In the genomic region with DNA sequence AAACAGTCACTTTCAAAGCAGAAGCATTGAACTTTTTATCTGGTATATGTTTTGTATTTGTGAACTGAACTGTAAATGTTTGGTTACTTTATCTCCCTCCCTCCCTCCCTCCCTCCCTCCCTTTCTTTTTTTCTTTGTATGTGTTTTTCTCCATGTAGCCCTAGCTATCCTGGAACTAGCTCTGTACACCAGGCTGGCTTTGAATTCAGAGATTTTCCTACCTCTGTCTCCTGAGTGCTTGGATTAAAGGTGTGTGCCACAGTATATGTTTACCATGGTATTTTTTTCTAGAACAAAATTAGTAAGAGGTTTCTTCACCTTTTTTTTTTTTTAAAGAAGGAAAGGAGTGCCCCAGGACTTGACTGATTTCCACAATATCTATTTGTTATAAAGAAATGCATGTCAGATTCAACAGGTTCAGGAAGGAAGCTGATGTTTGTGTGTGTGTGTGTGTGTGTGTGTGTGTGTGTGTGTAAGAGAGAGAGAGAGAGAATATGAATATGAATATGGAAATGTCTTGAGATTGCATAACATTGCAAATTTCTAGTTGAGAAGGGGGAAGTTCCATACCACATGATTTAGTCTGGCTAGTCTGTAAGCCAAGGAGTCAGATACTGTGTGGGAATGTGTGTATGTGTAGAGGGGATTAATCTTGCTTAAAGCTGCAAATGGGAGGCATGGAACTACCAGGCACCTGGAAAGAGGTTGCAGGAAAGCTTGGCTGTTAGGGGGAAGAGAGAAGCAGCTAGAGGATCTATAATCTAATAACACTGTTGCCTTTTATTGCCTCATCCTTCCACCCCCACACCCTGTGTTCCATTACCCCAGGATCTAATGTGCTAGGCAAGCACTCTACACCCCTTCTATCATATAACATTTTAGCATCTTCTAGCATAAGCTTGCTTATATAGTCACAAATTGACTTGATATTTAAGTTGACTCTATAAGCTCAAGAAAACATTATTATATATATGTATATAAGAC, we compare ENCODE assay signal across 17 mouse cellular contexts. TPM values are rescaled to one million over a fixed set of nuclear protein-coding genes. Genes with fewer than 3 reads are reported as not detected.
DNase-seq lines count a peak whose midpoint lies in the region; ATAC-seq and TF ChIP-seq lines count a peak whose summit lies in the region.
"Had no signal": no experiment of that assay in that cellular context is flagged by ENCODE, and none has a peak within 500 bp of the region (broad histone marks: within the 10 kb centered on the region; RNA-seq: fewer than 3 reads in every experiment).

No protein-coding gene starts in this region.

- H3K36me3 ChIP-seq in CH12.LX (replicated peaks in 1 of 2; ENCODE audit: control insufficient read depth in 1 of 2, insufficient read depth in 1 of 2, low read length in 1 of 2) = peaks cover 14 to 44% of the 10 kb centered on the region in 2 experiments

- no peak overlapping the region for H3K4me3 ChIP-seq in CH12.LX (replicated peaks in 1 of 3; ENCODE audit: low read depth in 2 of 3, low read length in 2 of 3, poor library complexity in 1 of 3)
- H3K4me3 ChIP-seq: heart, adult 2 months; limb, embryonic 13.5 days; lung, embryonic 15.5 days; midbrain, embryonic 13.5 days had no signal

- in situ Hi-C loops in CH12.LX (cut with MboI; ENCODE audit: low pct_ligation_motif_present, low pct_unique_long_range_greater_than_20kb, low sequenced_read_pairs) = no loop called here

- dilution Hi-C loops in CH12.LX (cut with MboI; ENCODE audit: extremely low pct_ligation_motif_present, extremely low pct_unique_long_range_greater_than_20kb, low sequenced_read_pairs) = no loop called here

- TF ChIP-seq EP300 in CH12.LX (IDR thresholded peaks at IDR 0.05; ENCODE audit: low read length) = no peak

- DNase-seq in CD4-positive helper T cell, adult 2 months (ENCODE audit: low read depth, low spot score) = peak; percentile 10
- no peak for DNase-seq in CH12.LX (ENCODE audit: extremely low read depth)
- no peak for DNase-seq in left cerebral cortex, adult 8-10 months (ENCODE audit: low spot score in 2 of 2)
- no peak for DNase-seq in kidney, adult 18-20 months
- no peak for DNase-seq in thymus, postnatal 10 days (ENCODE audit: low spot score in 2 of 2)
- DNase-seq: adrenal gland, adult 8-10 months; cerebellum, postnatal 10 days; heart, adult 2 months; kidney, adult 9 months; right cerebral cortex, postnatal 25 days had no signal

- no peak for TF ChIP-seq POLR2A in CH12.LX (IDR thresholded peaks at IDR 0.05; ENCODE audit: low read depth, low read length)

- H3K4me2 ChIP-seq in CH12.LX (ENCODE audit: insufficient read depth, low read depth, poor library complexity, severe bottlenecking) = no peak overlapping the region
- H3K4me2 ChIP-seq: hindbrain, embryonic 14.5 days; limb, embryonic 13.5 days; lung, embryonic 15.5 days; midbrain, embryonic 13.5 days had no signal

- no peaks in the 10 kb centered on the region for H3K27me3 ChIP-seq in CH12.LX (replicated peaks)
- H3K27me3 ChIP-seq: limb, embryonic 13.5 days; lung, embryonic 15.5 days; midbrain, embryonic 13.5 days had no signal

- peak; percentile 97 for ATAC-seq in granulocyte monocyte progenitor cell, adult 5-6 weeks (replicated peaks; ENCODE audit: poor library complexity, severe bottlenecking)
- ATAC-seq in neutrophil, adult 5-6 weeks (ENCODE audit: extremely low read depth, insufficient number of reproducible peaks, low FRiP score, poor library complexity, severe bottlenecking) = peak; percentile 41; the same call in 1 of the 2 replicates
- ATAC-seq: forebrain, embryonic 16.5 days; midbrain, embryonic 13.5 days had no signal

- no peak for TF ChIP-seq CTCF in CH12.LX (conservative IDR thresholded peaks at IDR 0.05 in 1 of 2, IDR thresholded peaks at IDR 0.05 in 1 of 2; ENCODE audit: low read depth in 2 of 2, low read length in 2 of 2)

- peak overlapping the region; percentile 68 for H3K27ac ChIP-seq in CH12.LX (ENCODE audit: insufficient read depth, low read depth)
- H3K27ac ChIP-seq: heart, adult 2 months; hindbrain, embryonic 14.5 days; limb, embryonic 13.5 days; lung, embryonic 15.5 days; midbrain, embryonic 13.5 days had no signal

- no peak for TF ChIP-seq RAD21 in CH12.LX (IDR thresholded peaks at IDR 0.05; ENCODE audit: low read depth, low read length)

- peaks cover 32% of the 10 kb centered on the region for H3K79me2 ChIP-seq in CH12.LX (replicated peaks; ENCODE audit: control insufficient read depth, extremely low read depth, insufficient read depth, poor library complexity, severe bottlenecking)

- H3K4me1 ChIP-seq in CH12.LX (ENCODE audit: control insufficient read depth in 1 of 2, insufficient read depth in 2 of 2) = peaks cover 7 to 51% of the 10 kb centered on the region in 2 experiments
- H3K4me1 ChIP-seq: limb, embryonic 13.5 days; lung, embryonic 15.5 days; midbrain, embryonic 13.5 days had no signal

- H3K9me3 ChIP-seq in CH12.LX (replicated peaks; ENCODE audit: low read length) = peaks cover 4% of the 10 kb centered on the region
- H3K9me3 ChIP-seq: limb, embryonic 13.5 days; lung, embryonic 15.5 days; midbrain, embryonic 13.5 days had no signal

- H3K9ac ChIP-seq in CH12.LX (ENCODE audit: insufficient read depth, low read depth) = 0 out of 2 replicates have a peak overlapping the region, but pooled peaks have one; percentile 23
- H3K9ac ChIP-seq: hindbrain, embryonic 14.5 days; limb, embryonic 13.5 days; lung, embryonic 15.5 days; midbrain, embryonic 13.5 days had no signal

TF ChIP-seq in CH12.LX, 34 proteins besides CTCF, POLR2A, EP300 and RAD21:
- TF ChIP-seq JUND (conservative IDR thresholded peaks at IDR 0.05; ENCODE audit: low read depth, low read length) (no peak), JUN (IDR thresholded peaks at IDR 0.05; ENCODE audit: insufficient read depth, low read depth, low read length) (no peak), CHD1 (IDR thresholded peaks at IDR 0.05; ENCODE audit: low read depth, low read length) (no peak), MEF2A (IDR thresholded peaks at IDR 0.05; ENCODE audit: borderline replicate concordance, low read depth, low read length) (no peak), MYC (IDR thresholded peaks at IDR 0.05; ENCODE audit: low read depth, low read length) (no peak), UBTF (IDR thresholded peaks at IDR 0.05; ENCODE audit: low read depth, low read length) (no peak), MAX (IDR thresholded peaks at IDR 0.05; ENCODE audit: low read length) (no peak), GABPA (IDR thresholded peaks at IDR 0.05; ENCODE audit: insufficient replicate concordance, low read depth, low read length) (no peak), SMC3 (IDR thresholded peaks at IDR 0.05; ENCODE audit: low read depth, low read length) (no peak), POLR2AphosphoS2 (IDR thresholded peaks at IDR 0.05; ENCODE audit: low read depth, low read length) (no peak), ZNF384 (IDR thresholded peaks at IDR 0.05; ENCODE audit: low read depth, low read length) (no peak), ETS1 (conservative IDR thresholded peaks at IDR 0.05; ENCODE audit: low read depth, low read length) (no peak), MAZ (IDR thresholded peaks at IDR 0.05; ENCODE audit: low read depth, low read length) (no peak), CHD2 (IDR thresholded peaks at IDR 0.05; ENCODE audit: low read length) (no peak)

RNA-seq across cellular contexts. Expression of a gene that starts 24.5 kb away (rescaled TPM):
- total RNA-seq in CH12.LX (2012; rRNA removed) (45.2 and 47.6 TPM in 2 replicates), CH12.LX (2014; rRNA removed) (32.9 and 33.2 TPM in 2 replicates)
- polyA plus RNA-seq in CH12.LX (2012; ENCODE audit: insufficient read length, low read depth) = 35.4 and 42.1 TPM in 2 replicates
- total RNA-seq in granulocyte monocyte progenitor cell, adult 5-6 weeks (2014; fragmentation: Nextera tagmentation) = 37.7 and 48.6 TPM in 2 replicates
- total RNA-seq in granulocyte monocyte progenitor cell, adult 5-6 weeks (2017) = 51.1 and 58.0 TPM in 2 replicates
- 163 and 174 TPM in 2 replicates for total RNA-seq in neutrophil, adult 5-6 weeks (2017)
- total RNA-seq in left cerebral cortex, adult 8-10 months (2022) = 100 to 1,000 TPM; 106 to 127 (median 112) TPM
